ENCODE assay signal across 9 mouse cellular contexts in the genomic region with DNA sequence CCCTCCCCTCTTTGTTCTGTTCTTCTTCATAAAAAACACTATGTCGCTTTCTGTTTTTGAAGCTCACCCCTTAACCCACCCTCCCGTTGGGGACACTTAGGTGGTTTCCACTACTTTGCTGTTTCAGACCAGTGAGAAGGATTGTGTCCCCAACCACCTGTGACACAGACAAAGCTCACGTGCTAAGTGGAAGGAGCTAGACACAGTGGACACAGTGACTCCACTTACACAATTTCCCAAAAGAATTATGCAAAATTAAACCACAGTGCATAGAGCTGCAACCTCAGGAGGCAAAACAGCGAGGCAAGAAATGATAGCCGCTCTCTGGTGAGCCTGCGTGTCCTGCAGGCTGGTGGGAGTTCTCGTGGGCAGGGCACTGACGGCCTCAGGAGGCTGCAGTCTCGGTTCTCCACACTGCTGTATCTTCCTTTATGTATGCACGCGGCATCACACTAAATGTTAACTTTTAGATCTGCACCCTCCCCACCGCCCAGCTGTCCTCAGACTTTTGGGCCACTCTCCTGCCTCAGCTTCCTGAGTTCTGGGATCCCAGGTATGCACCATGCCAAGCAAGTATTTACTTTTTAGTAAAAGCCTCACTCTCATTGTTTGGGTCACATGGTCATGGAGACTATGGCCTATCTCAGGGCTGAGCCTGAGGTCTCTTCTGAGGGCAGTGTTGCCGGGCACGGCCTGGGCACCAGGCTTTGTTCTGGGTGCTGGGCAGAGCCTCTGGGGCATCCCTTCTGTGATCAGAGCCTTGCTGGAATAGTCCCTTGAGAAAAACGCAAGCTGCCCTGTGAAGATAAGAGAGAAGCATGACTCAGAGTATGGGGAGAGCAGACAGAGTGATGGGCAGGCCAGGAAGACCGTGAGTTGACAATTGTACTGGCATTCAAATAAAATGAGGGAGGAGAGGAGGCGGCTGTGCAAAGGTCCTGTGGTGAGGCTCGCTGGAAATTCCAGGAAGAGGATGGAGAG. TPM values are rescaled to one million over a fixed set of nuclear protein-coding genes. Genes with fewer than 3 reads are reported as not detected.
DNase-seq lines count a peak whose midpoint lies in the region; ATAC-seq and TF ChIP-seq lines count a peak whose summit lies in the region.
"Had no signal": no experiment of that assay in that cellular context is flagged by ENCODE, and none has a peak within 500 bp of the region (broad histone marks: within the 10 kb centered on the region; RNA-seq: fewer than 3 reads in every experiment).

No protein-coding gene starts in this region.

- no peak overlapping the region for H3K27ac ChIP-seq in lung, embryonic 15.5 days
- no peak overlapping the region for H3K27ac ChIP-seq in intestine, embryonic 16.5 days (ENCODE audit: low read length)
- peak overlapping the region; percentile 36; the same call in 1 of the 2 replicates for H3K27ac ChIP-seq in spleen, adult 2 months (ENCODE audit: insufficient read depth, low read length)

- no peak for TF ChIP-seq POLR2A in spleen, adult 2 months (IDR thresholded peaks at IDR 0.05; ENCODE audit: low read depth, low read length)

- no peaks in the 10 kb centered on the region for H3K9me3 ChIP-seq in lung, embryonic 15.5 days
- H3K9me3 ChIP-seq in intestine, embryonic 16.5 days (ENCODE audit: control insufficient read depth, low read length) = no peaks in the 10 kb centered on the region

- no peak overlapping the region for H3K4me2 ChIP-seq in lung, embryonic 15.5 days
- H3K4me2 ChIP-seq in intestine, embryonic 16.5 days (ENCODE audit: low read depth, low read length) = no peak overlapping the region

- peak; percentile 56; the same call in 1 of the 2 replicates for ATAC-seq in lung, embryonic 15.5 days (ENCODE audit: borderline replicate concordance, extremely low read depth, low FRiP score, low TSS enrichment)
- peak; percentile 57; the same call in 1 of the 2 replicates for ATAC-seq in intestine, embryonic 16.5 days
- no peak for ATAC-seq in cerebellum, adult (ENCODE audit: insufficient number of reproducible peaks, low FRiP score, low TSS enrichment)

- no peak overlapping the region for H3K9ac ChIP-seq in lung, embryonic 15.5 days
- no peak overlapping the region for H3K9ac ChIP-seq in intestine, embryonic 16.5 days (ENCODE audit: low read depth, low read length)

- WGBS in lung, embryonic 15.5 days = 67% methylated on average over 18 of the region's 18 CpGs
- WGBS in intestine, embryonic 16.5 days = 78% methylated on average over 18 of the region's 18 CpGs
- WGBS in spleen, adult 2 months = 72% methylated on average over 18 of the region's 18 CpGs

- no peak overlapping the region for H3K4me3 ChIP-seq in lung, embryonic 15.5 days
- H3K4me3 ChIP-seq in intestine, embryonic 16.5 days (ENCODE audit: low read length) = no peak overlapping the region
- no peak overlapping the region for H3K4me3 ChIP-seq in spleen, adult 2 months (ENCODE audit: extremely low read depth, insufficient read depth, insufficient read length)

- TF ChIP-seq CTCF in spleen, adult 2 months (IDR thresholded peaks at IDR 0.05; ENCODE audit: extremely low read depth, insufficient read depth, insufficient read length, insufficient replicate concordance) = no peak

- no peaks in the 10 kb centered on the region for H3K36me3 ChIP-seq in lung, embryonic 15.5 days
- H3K36me3 ChIP-seq in intestine, embryonic 16.5 days (ENCODE audit: control insufficient read depth, insufficient read depth, low read length) = no peaks in the 10 kb centered on the region
- no peaks in the 10 kb centered on the region for H3K36me3 ChIP-seq in spleen, adult 2 months (ENCODE audit: control insufficient read depth, insufficient read depth, low read length)

- no peak for DNase-seq in lung, postnatal 4 days
- DNase-seq in MN1 (ENCODE audit: low spot score) = peak; percentile 16
- no peak for DNase-seq in spleen, adult 2 months (ENCODE audit: low read depth in 1 of 2, low spot score in 2 of 2)
- DNase-seq in cerebellum, adult 11-12 months = no peak
- no peak for DNase-seq in ovary, adult 18-20 months (ENCODE audit: low spot score)
- DNase-seq: cerebellum, adult 11 months had no signal

- no peaks in the 10 kb centered on the region for H3K27me3 ChIP-seq in lung, embryonic 15.5 days
- no peaks in the 10 kb centered on the region for H3K27me3 ChIP-seq in intestine, embryonic 16.5 days (replicated peaks; ENCODE audit: control insufficient read depth, insufficient read depth, low read length)
- no peaks in the 10 kb centered on the region for H3K27me3 ChIP-seq in spleen, adult 2 months (ENCODE audit: control insufficient read depth, insufficient read depth, low read length)

- H3K4me1 ChIP-seq in lung, embryonic 15.5 days = no peaks in the 10 kb centered on the region
- H3K4me1 ChIP-seq in intestine, embryonic 16.5 days (ENCODE audit: control insufficient read depth, insufficient read depth, low read length) = peaks cover 5% of the 10 kb centered on the region; the same call in 1 of the 2 replicates
- no peaks in the 10 kb centered on the region for H3K4me1 ChIP-seq in spleen, adult 2 months (ENCODE audit: control insufficient read depth, insufficient read depth, insufficient read length)

RNA-seq across cellular contexts. Expression of a gene that starts 11.5 kb away (rescaled TPM):
- 1.0 TPM in 2 replicates for polyA plus RNA-seq in lung, embryonic 15.5 days (2015; fragmentation: Nextera tagmentation; extraction: Ambion mirVana)
- 0.73 and 1.1 TPM in 2 replicates for polyA plus RNA-seq in intestine, embryonic 16.5 days (2015; fragmentation: Nextera tagmentation; extraction: Ambion mirVana)
- polyA plus RNA-seq in spleen, adult 2 months (2012; rRNA removed) = 2.5 and 3.2 TPM in 2 replicates

RNA-seq across cellular contexts. Expression of a gene that starts 29.5 kb away (rescaled TPM):
- polyA plus RNA-seq in lung, embryonic 15.5 days (2015; fragmentation: Nextera tagmentation; extraction: Ambion mirVana) = 12.8 and 13.1 TPM in 2 replicates
- polyA plus RNA-seq in intestine, embryonic 16.5 days (2015; fragmentation: Nextera tagmentation; extraction: Ambion mirVana) = 15.0 and 19.7 TPM in 2 replicates
- polyA plus RNA-seq in spleen, adult 2 months (2012; rRNA removed) = 21.6 and 24.0 TPM in 2 replicates

RNA-seq across cellular contexts. Expression of a gene that starts 44.9 kb away (rescaled TPM):
- polyA plus RNA-seq in lung, embryonic 15.5 days (2015; fragmentation: Nextera tagmentation; extraction: Ambion mirVana) = 103 and 109 TPM in 2 replicates
- polyA plus RNA-seq in intestine, embryonic 16.5 days (2015; fragmentation: Nextera tagmentation; extraction: Ambion mirVana) = 85.1 and 85.3 TPM in 2 replicates
- 4.4 and 4.5 TPM in 2 replicates for polyA plus RNA-seq in spleen, adult 2 months (2012; rRNA removed)

Comparison
In these comparisons a context has a peak if more than half of its experiments do, and no peak if none do; other contexts are left out.
1. RNA of a gene that starts 44.9 kb away (polyA plus RNA-seq): 103 to 109 TPM in lung, embryonic 15.5 days and 85.1 to 85.3 TPM in intestine, embryonic 16.5 days; 4.4 to 4.5 TPM in spleen, adult 2 months; every median in the first group is over 10 times any median in the second.